Mouse (Mus musculus) adrenal gland, postnatal 14 days (tissue): ENCODE measurements around the gene Tgfbr1. TPM values are rescaled to one million over a fixed set of nuclear protein-coding genes. Genes with fewer than 3 reads are reported as not detected.

Experiments used
- DNase-seq: peaks from one replicate; pipeline ENCODE4 v3.0.0; 2021; ENCODE audit warnings: mixed read lengths
- long read RNA-seq, 2 experiments: library from polyadenylated mRNA; stranded (forward); transcript quantifications; one replicate each; pipeline ENCODE4 v2.0.0; 2021
- total RNA-seq: library from RNA; stranded (reverse); gene quantifications from 2 replicates; pipeline ENCODE4 v1.2.3, GENCODE M21; 2021

Gene Tgfbr1
- total RNA-seq = 25.5 and 27.8 TPM in 2 replicates
- long read RNA-seq, experiment 1, full-length matches to known transcripts = 15 of 20 reads
- long read RNA-seq, experiment 1, partial matches to known transcripts = 1 of 20 reads
- long read RNA-seq, experiment 1, other reads (novel, unspliced or antisense) = 4 of 20 reads
- long read RNA-seq, experiment 2, full-length matches to known transcripts = 8 of 11 reads
- long read RNA-seq, experiment 2, partial matches to known transcripts = 2 of 11 reads
- long read RNA-seq, experiment 2, other reads (novel, unspliced or antisense) = 1 of 11 reads

DNA sequence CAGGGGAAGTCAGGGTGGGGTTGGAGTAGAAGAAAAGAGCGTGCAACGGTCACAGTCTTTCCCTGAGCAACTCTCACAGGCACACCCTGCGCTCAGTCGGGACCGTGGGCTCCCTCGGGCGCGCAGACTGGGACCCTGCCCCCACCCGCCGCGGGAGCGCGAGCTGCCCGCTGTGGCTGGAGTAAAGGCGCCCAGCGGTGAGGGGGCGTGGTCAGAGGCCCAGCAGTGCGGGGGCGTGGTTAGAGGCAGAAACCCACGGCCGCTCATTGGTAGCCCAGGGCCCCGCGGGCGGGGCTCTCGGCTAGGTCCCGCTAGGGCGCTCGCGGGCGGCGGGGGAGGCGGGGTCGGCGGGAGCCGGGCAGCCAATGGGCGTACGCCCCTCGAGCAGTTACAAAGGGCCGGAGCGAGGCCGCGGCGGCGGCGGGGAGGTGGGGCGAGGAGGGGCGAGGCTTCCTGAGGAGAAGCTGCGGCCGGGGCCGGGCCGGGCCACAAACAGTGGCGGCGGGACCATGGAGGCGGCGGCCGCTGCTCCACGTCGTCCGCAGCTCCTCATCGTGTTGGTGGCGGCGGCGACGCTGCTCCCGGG is at the start of gene Tgfbr1:
Tgfbr1 (plus strand) TSS at position 420 of the 586 bp plus-strand sequence.
- peak; percentile 100 for DNase-seq

GRCm38 (mm10) chr4:47303340-47303998 is 49.6 kb upstream of the Tgfbr1 start:
- DNase-seq = no peak

GRCm38 (mm10) chr4:47309886-47310625 is 43.0 kb upstream of the Tgfbr1 start:
- DNase-seq = no peak

DNA sequence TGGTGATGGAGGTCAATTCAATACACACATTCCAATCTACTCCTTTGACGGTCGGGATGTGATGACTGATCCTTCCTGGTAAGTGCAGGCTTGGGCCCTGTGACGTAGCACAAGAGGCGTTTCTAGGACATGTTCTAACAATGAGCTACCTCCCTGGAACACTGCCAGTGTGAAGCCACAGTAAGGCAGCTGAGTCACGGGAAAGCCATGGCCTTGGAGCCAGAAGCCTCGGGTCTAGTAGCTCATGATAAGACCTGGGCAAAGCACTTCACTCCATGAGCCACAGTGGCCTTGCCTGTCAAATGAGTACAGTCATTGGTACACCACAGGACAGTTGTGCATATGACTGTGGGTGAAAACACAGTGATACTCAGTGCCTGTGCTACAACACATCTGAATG is 42.2 kb upstream of the Tgfbr1 start:
- DNase-seq = peak; percentile 95

DNA sequence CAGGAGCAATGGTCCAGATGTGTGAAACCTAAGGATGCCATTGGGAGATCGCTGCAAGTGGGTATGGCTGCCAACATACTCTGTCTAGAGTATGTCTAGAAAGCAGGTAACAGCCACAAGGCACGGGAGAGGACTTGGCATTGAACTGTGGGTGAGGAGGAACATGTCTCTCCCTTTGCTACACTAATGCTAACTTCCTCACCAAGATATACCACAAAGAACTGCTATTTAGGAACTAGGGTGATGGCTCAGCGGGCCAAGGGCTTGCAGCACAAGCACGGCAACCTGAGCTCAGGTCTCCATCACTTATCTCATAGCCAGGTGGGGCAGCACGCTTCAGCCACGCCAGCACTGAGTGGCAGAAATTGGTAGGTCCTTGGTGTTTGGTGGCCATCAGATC is 41.6 kb upstream of the Tgfbr1 start:
- DNase-seq = no peak

GRCm38 (mm10) chr4:47311929-47312328 is 41.1 kb upstream of the Tgfbr1 start:
- DNase-seq = no peak

DNA sequence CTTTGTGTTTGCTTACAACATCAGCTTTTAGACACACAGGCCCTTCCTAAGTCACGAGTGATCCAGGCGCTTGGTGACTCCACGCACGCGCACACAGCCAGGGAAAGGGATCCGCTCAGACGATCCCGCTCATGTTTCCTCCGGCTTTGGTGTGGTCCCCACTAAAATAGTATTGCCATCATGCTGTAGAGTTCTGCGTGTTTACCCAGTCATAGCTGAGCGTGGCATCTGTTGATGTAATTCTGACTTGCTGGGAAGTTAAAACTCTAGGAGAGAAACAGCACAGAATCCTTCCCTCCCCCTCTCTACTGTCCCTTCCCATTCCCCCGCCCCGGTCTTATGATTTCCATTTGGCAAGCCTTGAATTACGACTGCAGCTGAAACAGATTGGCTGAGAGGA is 40.3 kb upstream of the Tgfbr1 start:
- DNase-seq = no peak

GRCm38 (mm10) chr4:47313710-47314410 is 39.2 kb upstream of the Tgfbr1 start:
- DNase-seq = no peak

DNA sequence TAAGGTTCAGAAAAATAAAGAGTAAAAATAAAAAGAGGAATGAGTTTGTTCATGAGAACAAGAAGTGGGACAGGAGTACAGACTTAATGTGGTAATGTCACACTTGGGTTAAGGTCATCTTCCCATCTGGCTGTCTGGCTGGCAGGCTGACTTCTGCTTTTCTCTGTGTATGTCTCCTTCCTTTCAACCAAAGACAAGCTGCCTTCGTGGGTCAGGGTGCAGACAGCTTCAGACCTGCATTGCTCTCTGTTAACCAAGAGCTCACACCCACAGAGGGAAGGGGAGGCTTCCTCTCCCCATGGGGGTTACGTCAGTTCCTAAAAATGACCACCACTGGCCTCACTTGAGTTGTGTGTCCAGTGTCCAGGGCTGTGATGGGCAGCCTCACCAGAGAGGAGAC is 37.6 kb upstream of the Tgfbr1 start:
- DNase-seq = no peak

DNA sequence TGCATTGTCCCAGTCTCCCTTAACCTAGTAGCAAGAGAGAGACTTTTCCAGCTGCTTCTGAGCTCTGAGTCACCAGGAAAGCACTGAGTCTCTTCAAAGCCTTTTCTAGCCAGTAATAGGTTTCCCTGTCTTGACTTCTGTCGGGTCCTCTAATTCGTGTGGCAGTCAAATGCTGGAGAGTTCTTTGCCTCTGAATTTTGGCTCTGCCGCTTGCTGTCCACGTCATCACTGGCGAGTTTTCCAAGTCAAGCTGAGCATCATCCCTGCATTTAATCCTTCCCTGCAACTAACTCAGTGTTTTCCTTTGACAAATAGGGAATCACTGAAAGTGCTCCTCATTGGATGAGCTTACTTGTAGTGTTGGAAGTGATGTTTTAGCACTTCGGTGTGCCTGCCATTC is 36.6 kb upstream of the Tgfbr1 start:
- DNase-seq = no peak

DNA sequence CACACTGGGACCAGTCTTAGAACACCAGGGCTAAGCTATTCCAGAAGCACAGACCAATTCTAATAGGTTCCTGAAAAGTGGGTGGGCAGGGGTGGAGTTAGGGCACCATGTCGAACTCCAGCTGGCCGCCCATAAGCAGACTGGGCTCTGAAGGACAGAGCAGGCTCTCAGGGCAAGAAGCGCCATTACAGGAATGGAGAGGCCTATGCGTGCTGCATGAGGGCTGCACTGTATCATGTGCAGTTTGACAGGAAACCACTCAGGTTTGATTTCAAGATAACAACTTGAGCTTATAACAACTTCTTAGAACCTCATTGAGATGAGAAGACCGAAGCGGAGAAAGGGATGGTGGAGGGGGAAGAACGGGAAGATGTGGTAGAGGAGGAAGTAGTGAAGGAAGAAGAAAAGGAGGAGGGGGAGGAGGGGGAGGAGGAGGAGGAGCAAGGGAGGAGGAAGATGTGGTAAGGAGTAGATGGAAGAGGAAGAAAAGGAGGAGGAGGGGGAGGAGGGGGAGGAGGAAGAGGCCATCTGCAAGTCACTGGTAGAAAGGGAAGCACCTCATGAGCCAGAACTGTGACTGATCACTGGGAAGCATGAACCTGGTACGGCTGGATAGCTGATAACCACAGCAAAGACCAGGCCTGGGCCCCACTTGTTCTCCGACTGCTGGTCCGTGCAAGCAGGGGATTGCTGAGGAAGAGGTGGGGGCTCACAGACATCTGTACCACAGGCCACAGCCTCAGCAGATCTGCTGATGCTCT is 33.3 kb upstream of the Tgfbr1 start:
- DNase-seq = no peak

DNA sequence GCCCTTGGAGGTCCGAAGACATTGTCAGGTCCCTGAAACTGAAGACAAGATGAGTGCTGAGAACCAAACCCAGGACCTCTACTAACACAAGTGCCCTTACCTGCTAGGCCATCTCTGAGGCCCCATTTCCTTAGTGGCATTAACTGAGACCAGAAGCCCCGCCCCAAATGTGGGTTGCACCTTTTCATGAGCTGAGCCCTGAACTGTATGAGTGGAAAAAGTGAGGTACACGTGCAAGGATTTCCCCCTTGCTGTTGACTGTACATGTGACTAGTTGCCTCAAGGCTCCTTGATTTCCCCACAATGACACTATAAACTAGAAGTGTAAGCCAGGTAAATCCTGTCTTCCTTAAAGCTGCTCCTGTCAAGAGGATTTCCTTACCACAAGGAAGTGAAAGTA is 30.7 kb upstream of the Tgfbr1 start:
- no peak for DNase-seq

- no peak for DNase-seq
These were observed 28.8 kb upstream of the Tgfbr1 start for GRCm38 (mm10) chr4:47324206-47324605.

DNA sequence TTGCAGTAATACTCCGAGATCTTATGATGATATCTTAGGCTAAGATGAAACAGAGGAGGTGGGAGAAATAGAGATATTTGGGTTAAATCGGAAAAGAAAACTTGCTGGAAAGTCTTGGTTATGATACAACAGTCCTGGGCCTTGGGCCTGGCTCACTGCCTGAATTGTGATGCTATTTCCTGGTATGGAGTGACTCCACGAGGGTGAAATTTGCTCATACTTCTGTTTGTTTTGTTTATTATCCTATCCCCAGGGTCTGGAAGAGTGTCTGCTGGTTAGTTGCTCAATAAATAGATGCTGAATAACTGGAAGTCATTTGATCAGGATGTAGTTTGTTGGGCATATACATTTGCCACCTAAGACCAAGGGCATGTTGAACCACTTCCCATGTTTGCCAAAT is 25.2 kb upstream of the Tgfbr1 start:
- DNase-seq = no peak

- no peak for DNase-seq
These were observed 23.7 kb upstream of the Tgfbr1 start for GRCm38 (mm10) chr4:47329285-47329684.

DNA sequence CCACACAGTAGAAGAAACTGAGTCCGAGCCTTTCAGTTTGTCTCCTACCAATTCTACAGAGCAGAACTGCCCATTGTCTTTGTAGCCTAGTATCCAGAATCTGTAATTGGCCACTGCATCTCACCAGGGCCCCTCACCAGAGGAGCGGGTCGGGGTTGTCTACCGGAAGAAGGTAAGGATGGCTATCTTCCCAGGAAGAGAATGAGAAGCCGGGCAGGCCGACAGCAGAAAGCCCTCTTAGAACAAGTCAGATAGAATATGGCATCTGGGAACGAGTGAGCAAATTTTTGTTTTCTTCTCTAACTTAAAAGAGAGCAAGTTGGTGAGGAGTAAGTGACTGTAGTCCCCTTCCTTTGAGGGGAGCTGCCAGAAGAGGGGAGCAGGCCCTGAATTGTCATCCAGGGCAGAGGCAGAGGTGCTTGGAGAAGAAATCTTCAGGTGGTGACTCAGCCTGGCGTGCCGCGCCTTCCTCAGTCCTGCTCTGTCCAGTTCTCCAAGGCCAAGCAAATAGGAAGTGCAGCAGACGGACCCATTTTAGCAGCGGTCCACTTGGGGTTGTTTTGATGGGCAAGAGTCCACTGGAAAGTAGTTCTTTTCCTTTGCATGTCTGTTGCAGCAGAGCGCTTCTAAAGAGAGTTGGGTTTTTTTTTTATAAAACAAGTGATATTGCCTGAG is 22.5 kb upstream of the Tgfbr1 start:
- no peak for DNase-seq

DNA sequence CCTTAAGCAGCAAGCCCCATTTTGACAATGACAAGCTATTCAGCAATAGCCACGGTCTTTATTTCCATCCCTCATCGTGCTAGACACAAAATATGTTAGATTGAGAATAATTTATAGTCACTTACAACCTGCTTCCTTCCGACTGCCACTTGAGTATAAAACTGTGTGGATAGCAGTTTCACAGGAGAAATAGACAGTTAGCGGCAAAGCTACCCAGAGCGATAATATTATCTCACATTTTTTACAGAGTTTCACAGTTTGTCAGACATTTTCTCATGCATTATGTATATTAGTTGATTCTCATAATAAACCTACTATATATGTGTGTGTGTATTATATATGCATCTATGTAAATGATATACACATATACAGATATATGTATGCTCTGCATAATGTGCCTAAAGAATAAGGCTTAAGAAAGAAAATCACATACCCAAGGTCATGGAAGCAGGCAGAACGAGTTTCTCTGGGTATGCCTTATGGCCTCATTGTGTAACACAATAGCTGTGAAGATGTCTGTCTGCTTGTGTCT is 20.1 kb upstream of the Tgfbr1 start:
- DNase-seq = no peak

- no peak for DNase-seq
These were observed 19.5 kb upstream of the Tgfbr1 start for GRCm38 (mm10) chr4:47333541-47333940.

DNA sequence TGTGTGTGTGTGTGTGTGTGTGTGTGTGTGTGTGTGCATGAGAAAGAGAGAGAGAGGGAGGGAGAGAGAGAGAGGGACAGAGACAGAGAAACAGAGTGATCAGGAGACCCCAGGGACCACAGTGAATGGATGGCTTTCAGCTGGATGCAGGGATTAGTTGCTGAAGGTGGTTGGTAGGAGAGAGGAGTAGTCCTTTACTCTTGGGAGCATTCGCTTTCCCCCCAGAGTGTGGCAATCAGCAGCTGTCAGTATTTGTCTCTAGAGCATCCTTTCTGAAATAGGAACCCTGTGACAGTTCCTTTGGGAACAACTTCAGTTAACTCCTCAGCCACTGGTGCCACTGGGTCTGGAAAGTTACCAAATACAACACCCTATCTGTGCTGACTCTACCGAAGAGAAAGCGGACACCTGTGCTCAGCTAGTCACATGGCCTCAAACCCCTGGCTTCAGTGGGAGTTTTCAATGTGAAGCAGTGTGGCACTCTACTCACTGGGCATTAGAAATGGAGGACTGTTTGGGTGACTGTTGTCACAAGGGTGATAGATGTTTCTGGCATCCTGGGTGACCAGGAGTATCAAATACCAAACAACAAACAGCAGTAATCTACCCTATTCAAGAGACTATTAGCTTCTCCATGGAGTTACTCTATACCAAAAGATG is 16.0 kb upstream of the Tgfbr1 start:
- no peak for DNase-seq

DNA sequence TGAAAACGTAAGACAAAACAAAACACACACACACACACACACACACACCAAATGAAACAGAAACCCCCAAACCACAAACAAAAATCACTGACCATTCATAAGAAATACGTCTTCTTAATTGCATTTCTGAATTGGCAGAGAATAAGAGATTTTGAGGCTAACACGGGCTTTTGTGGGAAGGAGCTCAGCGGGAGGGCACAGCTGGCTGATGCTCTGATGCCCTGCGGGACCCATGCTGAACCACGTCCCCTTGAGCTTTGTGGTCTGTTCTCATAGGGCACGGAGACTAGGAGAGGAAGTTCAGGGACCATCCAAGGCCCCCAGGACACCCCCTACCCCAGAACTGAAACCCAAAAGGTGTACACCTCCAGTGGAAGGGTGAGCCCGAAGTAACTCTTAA is 10.4 kb upstream of the Tgfbr1 start:
- no peak for DNase-seq
